Mouse (Mus musculus): ENCODE data around the gene Gm7247.

GRCm38 (mm10) chr14:51435020-51435419, 73.5 kb downstream of the Gm7247 start:
- TF ChIP-seq GATA1 (IDR thresholded peaks at IDR 0.05; ENCODE audit: borderline replicate concordance, low read length) (no peak), FLI1 (IDR thresholded peaks at IDR 0.05; ENCODE audit: low read length) (no peak)
